Comparison of ENCODE assay signal across 20 mouse cellular contexts in genomic region chr4:43236898-43237297, GRCm38 (mm10). TPM values are rescaled to one million over a fixed set of nuclear protein-coding genes. Genes with fewer than 3 reads are reported as not detected.
DNase-seq lines count a peak whose midpoint lies in the region; TF ChIP-seq lines count a peak whose summit lies in the region.
"Had no signal": no experiment of that assay in that cellular context is flagged by ENCODE, and none has a peak within 500 bp of the region (broad histone marks: within the 10 kb centered on the region; RNA-seq: fewer than 3 reads in every experiment).

No protein-coding gene starts in this region.

- peaks cover 5% of the 10 kb centered on the region; the same call in 1 of the 2 replicates for H3K36me3 ChIP-seq in heart, embryonic 10.5 days
- H3K36me3 ChIP-seq in CH12.LX (replicated peaks in 1 of 2; ENCODE audit: control insufficient read depth in 1 of 2, insufficient read depth in 1 of 2, low read length in 1 of 2), result no peaks in the 10 kb centered on the region
- H3K36me3 ChIP-seq: G1E had no signal

- no peaks in the 10 kb centered on the region for H3K9me3 ChIP-seq in heart, embryonic 10.5 days
- H3K9me3 ChIP-seq in CH12.LX (replicated peaks; ENCODE audit: low read length), result no peaks in the 10 kb centered on the region
- H3K9me3 ChIP-seq: G1E had no signal

- intact Hi-C loops in heart, postnatal 14 days (cut with DNase I), result no loop called here

- no peak overlapping the region for H3K9ac ChIP-seq in CH12.LX (ENCODE audit: insufficient read depth, low read depth)

- no peak for TF ChIP-seq EP300 in CH12.LX (IDR thresholded peaks at IDR 0.05; ENCODE audit: low read length)

- H3K4me2 ChIP-seq in CH12.LX (ENCODE audit: insufficient read depth, low read depth, poor library complexity, severe bottlenecking), result no peak overlapping the region

- no peak for TF ChIP-seq CTCF in CH12.LX (conservative IDR thresholded peaks at IDR 0.05 in 1 of 2, IDR thresholded peaks at IDR 0.05 in 1 of 2; ENCODE audit: low read depth in 2 of 2, low read length in 2 of 2)

- in situ Hi-C loops in CH12.LX (cut with MboI; ENCODE audit: low pct_ligation_motif_present, low pct_unique_long_range_greater_than_20kb, low sequenced_read_pairs), result no loop called here

- dilution Hi-C loops in CH12.LX (cut with MboI; ENCODE audit: extremely low pct_ligation_motif_present, extremely low pct_unique_long_range_greater_than_20kb, low sequenced_read_pairs), result no loop called here

- H3K27me3 ChIP-seq in heart, embryonic 10.5 days (ENCODE audit: insufficient read depth, poor library complexity, severe bottlenecking), result no peaks in the 10 kb centered on the region
- H3K27me3 ChIP-seq in CH12.LX (replicated peaks), result peaks cover 26% of the 10 kb centered on the region
- H3K27me3 ChIP-seq: Patski had no signal

- H3K4me3 ChIP-seq in heart, embryonic 10.5 days, result no peak overlapping the region
- no peak overlapping the region for H3K4me3 ChIP-seq in CH12.LX (replicated peaks in 1 of 3; ENCODE audit: low read depth in 2 of 3, low read length in 2 of 3, poor library complexity in 1 of 3)

- peak; percentile 67 for DNase-seq in heart, adult 11 months
- no peak for DNase-seq in heart, postnatal 14 days
- peak; percentile 45 for DNase-seq in heart, embryonic 10.5 days (ENCODE audit: low spot score)
- DNase-seq in heart, postnatal 4 days, result no peak
- DNase-seq in CH12.LX (ENCODE audit: extremely low read depth), result no peak
- no peak for DNase-seq in retina, postnatal 1 day
- DNase-seq: adrenal gland, adult 2 months; adrenal gland, adult 8-10 months; adrenal gland, postnatal 10 days; adrenal gland, postnatal 14 days; adrenal gland, postnatal 25 days; adrenal gland, postnatal 36 days; B cell, adult 2 months; cerebellum, adult 11 months; cerebellum, adult 11-12 months; cerebellum, adult 18-20 months; cerebellum, adult 2 months had no signal

- WGBS in heart, embryonic 10.5 days, result 90% methylated on average over 9 of the region's 9 CpGs

- no peaks in the 10 kb centered on the region for H3K4me1 ChIP-seq in heart, embryonic 10.5 days
- no peaks in the 10 kb centered on the region for H3K4me1 ChIP-seq in CH12.LX (ENCODE audit: control insufficient read depth in 1 of 2, insufficient read depth in 2 of 2)

- no peaks in the 10 kb centered on the region for H3K79me2 ChIP-seq in CH12.LX (replicated peaks; ENCODE audit: control insufficient read depth, extremely low read depth, insufficient read depth, poor library complexity, severe bottlenecking)

- TF ChIP-seq POLR2A in CH12.LX (IDR thresholded peaks at IDR 0.05; ENCODE audit: low read depth, low read length), result no peak

- H3K27ac ChIP-seq in heart, embryonic 10.5 days, result no peak overlapping the region
- H3K27ac ChIP-seq in CH12.LX (ENCODE audit: insufficient read depth, low read depth), result no peak overlapping the region

- TF ChIP-seq RAD21 in CH12.LX (IDR thresholded peaks at IDR 0.05; ENCODE audit: low read depth, low read length), result no peak

TF ChIP-seq in CH12.LX, 34 proteins besides CTCF, POLR2A, EP300 and RAD21:
- TF ChIP-seq UBTF (IDR thresholded peaks at IDR 0.05; ENCODE audit: low read depth, low read length) (no peak), NRF1 (IDR thresholded peaks at IDR 0.05; ENCODE audit: low read depth, low read length) (peak; percentile 65)

RNA-seq across cellular contexts. Expression of gene Atp8b5, which starts 30.1 kb away (rescaled TPM):
- under 1 TPM in 1 of 2 experiments, not detected in 1; 0.10 TPM for total RNA-seq in heart, postnatal 14 days (2021)
- 0.10 and 0.46 TPM in 2 replicates for polyA plus RNA-seq in heart, embryonic 10.5 days (2016; fragmentation: Nextera tagmentation; extraction: Ambion mirVana)
- total RNA-seq in heart, postnatal 4 days (2021), result under 1 TPM; 0.05 to 0.14 TPM
- 0.13 and 0.25 TPM in 2 replicates for total RNA-seq in CH12.LX (2012; rRNA removed)
- total RNA-seq in CH12.LX (2014; rRNA removed), result 0.34 and 0.54 TPM in 2 replicates
- polyA plus RNA-seq in CH12.LX (2012; ENCODE audit: insufficient read length, low read depth), result 0.90 and 1.3 TPM in 2 replicates
- polyA plus RNA-seq: CD4-positive, CD25-positive, alpha-beta regulatory T cell, adult 4 months had no signal

Comparison
In these comparisons a context has a peak if more than half of its experiments do, and no peak if none do; other contexts are left out.
1. DNase-seq: peak in heart, adult 11 months (single experiment) and heart, embryonic 10.5 days (single experiment); none in heart, postnatal 14 days (0 of 2), heart, postnatal 4 days (single experiment), CH12.LX (single experiment) and retina, postnatal 1 day (single experiment).